Mouse (Mus musculus) granulocyte monocyte progenitor cell, adult 5-6 weeks (primary cell): ENCODE results near the gene Pcbp2. TPM values are rescaled to one million over a fixed set of nuclear protein-coding genes. Genes with fewer than 3 reads are reported as not detected.
A peak's percentile ranks its signal among the peaks of the same experiment; 100 is the strongest.

Experiments used
- ATAC-seq: replicated peaks from 2 replicates; pipeline ENCODE4 v1.8.0; 2016; ENCODE audit warnings: mild to moderate bottlenecking, moderate TSS enrichment, inconsistent platforms; ENCODE audit not compliant: poor library complexity, severe bottlenecking
- total RNA-seq, 2 experiments: library from RNA; stranded (forward) in 1 of 2; stranded (reverse) in 1 of 2; fragments of 200-712, 200-1000 nt in 1 of 2; fragments of >200 nt in 1 of 2; fragmentation: Nextera tagmentation in 1 of 2; gene quantifications; 2 replicates each; pipeline ENCODE4 v1.2.3; 2014 to 2017

Pcbp2 gene
- total RNA-seq, 2 experiments from 2014 or later, result 213 to 731 TPM

DNA sequence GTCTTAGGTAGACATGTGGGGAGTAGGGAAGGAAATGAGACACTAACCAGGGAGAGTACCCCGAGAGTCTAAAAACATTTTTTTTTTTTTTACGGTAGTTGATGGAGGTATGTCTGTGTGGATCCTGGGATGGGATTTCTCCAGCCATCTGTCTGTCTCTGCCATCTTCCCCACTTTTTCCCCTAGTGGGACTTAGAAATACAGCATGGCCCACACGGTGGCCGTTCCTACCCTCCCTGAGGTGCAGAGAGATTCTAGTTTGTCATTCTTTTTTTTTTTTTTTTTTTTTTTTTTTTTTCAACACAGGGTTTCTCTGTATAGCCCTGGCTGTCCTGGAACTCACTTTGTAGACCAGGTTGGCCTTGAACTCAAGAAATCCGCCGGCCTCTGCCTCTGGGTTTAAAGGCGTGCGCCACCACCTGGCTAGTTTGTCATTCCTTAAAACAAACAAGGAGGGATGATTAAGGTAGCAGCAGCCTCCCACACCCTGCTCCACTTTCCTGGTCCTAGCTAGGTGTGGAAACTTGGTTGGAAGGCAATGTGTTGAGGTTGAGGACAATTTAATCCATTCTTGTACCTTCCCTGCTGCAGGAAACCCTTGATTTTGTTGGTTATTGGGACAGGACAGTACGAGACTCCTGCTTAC lies 8.8 kb upstream of the Pcbp2 start:
- no peak for ATAC-seq

DNA sequence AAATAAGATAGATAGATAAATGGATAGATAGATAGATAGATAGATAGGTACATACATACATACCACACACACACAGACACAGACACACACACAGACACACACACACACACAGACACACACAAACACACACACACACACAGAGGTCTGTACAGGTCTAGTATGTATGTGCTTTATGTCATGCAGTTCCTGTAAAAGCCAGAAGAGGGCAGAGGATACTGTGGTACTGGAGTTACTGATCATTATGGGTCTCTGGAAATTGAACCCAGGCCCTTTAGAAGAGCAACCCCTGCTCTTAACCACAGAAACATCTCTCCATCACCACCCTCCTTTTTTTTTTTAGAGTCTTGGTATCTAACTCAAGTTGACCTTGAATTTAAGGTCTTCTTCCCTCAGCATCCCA lies 6.7 kb upstream of the Pcbp2 start:
- 0 out of 2 replicates have a peak, but pooled peaks have one; percentile 38 for ATAC-seq

DNA sequence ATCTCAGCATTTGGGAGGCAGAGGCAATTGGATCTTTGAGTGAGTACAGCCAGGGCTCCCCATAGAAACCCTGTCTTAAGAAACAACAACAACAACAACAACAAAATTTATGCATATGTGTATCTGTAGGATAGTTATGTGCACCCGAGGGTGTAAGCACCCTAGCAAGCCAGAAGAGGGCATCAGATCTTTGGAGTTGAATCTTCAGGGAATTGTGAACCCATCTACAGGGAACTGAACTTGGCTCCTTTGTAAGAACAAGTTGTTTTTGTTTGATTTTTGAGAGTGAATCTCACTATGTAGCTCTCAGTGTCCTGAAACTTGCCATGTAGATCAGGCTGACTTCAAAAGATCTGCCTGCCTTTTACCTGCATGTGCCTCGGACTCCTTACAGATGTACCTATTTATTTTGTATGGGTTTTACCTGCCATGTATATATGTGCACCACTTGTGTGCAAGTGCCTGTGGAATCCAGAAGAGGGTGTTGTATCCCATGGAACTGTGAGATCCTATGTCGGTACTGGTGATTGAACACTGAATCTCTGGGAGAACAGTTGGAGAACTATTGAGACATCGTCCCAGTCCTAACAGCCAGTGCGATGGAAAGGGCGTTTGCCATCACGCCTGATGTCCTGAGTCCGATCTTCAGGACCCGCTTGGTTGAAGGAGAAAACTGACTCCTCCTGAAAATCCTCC lies 1.5 kb upstream of the Pcbp2 start:
- ATAC-seq, result no peak

DNA sequence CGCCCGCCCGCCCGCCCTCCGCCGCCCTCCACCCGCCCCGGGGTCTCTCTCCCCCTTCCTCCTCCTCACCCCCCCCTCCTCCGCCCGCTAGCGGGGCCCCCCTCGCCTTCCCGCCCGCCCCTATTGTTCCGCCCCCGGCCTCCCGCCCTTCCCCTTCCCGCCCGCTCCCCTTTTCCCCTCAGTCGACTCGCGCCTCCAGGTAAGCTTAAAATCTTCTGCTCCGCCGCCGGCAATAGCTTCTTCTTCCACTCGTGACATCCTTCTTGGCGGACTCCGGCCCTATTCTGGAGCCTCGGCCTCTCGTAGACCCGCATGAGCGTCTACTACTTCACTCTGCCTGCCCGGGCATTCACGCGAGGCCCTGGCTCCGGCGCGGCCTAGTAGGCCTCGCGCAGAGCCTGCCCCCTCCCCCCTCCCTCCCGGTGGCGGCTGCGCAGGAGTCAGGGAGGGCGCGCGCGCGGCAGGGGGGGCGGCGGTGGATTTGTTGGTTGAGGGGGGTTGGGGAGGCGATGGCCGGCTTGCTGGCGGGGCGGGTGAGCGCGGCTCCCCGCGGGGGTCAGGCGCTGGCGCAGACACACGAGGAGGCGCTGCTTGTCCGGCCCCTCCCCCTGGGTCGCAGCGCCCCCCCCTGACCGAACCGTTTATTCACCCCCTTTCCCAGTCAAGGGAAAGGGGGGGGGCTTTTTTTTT lies 411 bp downstream of the Pcbp2 start:
- peak; percentile 38 for ATAC-seq

DNA sequence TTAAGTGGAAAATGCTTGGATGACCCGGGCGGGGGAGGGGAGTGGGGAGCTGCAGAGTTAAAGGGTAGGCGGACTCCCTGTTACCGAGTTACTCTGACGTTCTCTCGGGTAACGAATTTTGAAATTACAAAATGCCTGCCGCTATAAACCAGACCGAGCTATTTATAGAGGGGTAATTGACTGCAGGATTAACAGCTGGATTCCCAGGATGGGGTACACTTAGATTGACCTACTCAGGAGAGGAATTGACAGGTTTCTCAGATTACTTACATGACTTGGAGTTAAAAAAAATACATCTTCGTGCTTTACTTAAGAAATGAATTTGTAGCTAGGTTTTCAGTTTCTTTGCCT lies 931 bp downstream of the Pcbp2 start:
- ATAC-seq, result no peak; the same call in 1 of the 2 replicates

DNA sequence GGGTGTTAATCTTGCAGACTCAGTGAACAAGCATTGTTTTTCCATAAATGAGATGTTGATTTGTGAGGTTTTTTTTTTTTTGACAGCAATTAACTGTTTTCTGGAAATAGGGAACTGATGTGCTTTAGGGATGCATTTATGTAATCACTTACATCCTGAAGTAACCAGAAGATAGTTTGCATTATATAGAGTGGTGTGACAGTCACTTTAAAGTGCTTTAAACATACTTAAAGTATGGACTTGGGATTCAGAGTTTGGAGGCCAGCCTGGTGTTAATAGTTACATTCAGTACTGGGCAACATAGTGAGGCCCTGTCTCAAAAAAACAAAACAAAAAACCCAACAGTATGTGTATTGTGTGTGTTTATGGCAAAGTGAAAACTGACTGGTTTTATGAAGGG lies 1.4 kb downstream of the Pcbp2 start:
- ATAC-seq, result no peak

DNA sequence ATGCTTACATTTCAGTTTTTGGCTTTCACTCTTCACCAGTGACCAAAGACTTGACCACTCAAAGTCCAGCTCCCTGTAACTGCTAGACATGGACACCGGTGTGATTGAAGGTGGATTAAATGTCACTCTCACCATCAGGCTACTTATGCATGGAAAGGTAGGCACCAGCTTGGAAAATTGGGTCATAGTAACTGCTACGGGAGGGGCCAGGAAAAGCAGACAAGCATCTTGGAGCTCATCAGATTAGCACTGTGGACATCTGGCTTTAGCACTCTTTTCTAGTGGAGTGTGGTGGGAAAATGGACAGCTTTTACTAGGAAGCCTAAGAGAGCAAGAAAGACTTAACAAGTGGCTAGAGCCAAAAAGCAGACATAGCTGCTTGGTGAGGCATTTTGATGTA lies 2.9 kb downstream of the Pcbp2 start:
- ATAC-seq, result no peak

DNA sequence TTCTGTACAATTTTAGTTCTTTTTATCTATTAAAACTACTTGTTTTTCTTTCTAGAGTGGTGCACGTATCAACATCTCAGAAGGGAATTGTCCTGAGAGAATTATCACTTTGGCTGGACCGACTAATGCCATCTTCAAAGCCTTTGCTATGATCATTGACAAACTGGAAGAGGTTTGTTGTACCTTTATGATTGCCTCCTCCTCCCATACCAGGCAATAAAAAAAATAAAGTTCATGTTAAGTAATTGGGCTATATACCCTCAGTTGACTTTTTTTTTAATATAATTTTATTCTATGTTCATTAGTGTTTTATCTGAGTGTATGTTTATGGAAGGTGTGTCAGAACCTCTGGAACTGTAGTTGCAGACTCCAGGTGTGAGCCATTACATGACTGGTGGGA lies 4.2 kb downstream of the Pcbp2 start:
- no peak for ATAC-seq

DNA sequence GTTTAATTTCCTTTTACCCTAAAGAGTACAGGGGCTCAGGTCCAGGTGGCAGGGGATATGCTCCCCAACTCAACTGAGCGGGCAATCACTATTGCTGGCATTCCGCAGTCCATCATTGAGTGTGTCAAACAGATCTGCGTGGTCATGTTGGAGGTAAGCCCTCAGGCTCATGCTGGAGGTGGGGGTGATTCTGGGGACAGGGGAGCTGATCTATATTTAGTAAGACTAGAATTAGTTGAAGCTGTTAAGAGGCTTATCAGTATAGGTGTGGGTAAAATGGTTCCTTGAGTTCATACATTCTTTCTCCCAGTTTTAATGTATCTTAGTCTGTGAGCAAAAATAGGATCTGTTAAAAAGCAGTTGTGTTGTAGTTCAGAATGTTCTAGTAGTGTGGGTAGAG lies 12.8 kb downstream of the Pcbp2 start:
- ATAC-seq, result no peak

DNA sequence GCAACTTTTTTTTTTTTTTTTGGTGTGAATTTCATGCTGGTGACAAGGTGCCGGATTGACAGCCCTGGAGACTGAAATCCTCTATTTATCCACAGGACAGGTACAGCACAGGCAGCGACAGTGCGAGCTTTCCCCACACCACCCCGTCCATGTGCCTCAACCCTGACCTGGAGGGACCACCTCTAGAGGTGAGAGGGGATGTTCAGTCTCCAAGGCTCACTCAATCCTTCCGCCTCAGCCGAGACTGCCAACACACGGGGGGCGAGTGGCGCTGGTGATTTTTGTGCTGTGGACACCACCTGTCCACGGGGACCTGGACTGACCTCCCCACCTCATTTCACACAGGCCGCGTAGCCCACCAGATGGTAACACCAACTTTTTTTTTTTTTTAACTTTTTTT lies 15.5 kb downstream of the Pcbp2 start:
- ATAC-seq, result no peak

DNA sequence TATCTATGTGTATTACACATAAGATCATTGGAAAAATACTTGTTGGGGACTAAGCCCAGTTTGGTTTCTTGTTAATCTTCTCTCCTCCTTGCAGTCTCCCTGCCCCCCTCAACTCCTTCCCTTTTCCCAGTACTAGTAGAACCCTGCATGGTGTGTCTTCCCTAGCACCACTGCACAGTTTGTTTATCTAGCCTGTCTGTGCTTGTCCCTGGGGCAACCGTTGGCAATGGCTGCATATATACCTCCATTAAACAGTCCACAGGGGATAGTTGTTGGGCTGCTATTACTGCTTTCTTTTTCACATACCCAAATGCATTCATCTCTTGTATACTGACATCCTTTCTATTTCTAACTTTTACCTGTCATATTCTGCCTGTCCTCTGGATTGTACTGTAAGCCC lies 17.3 kb downstream of the Pcbp2 start:
- ATAC-seq, result no peak

DNA sequence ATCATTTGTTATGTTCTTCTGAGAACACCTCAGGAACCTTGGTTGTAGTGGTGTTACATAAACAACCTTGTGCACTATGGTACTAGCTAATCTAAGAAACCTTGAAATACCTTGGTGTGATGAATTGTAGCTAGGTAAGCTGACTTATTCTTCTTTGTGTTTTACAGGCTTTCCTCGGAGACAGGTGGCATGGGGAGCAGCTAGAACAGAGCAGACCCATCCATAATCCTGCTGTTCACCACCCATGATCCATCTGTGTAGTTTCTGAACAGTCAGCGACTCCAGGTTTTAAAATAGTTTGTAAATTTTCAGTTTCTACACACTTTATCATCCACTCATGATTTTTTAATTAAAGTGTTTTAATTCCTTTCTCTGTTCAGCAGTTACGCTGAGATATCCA lies 28.0 kb downstream of the Pcbp2 start:
- ATAC-seq, result no peak

DNA sequence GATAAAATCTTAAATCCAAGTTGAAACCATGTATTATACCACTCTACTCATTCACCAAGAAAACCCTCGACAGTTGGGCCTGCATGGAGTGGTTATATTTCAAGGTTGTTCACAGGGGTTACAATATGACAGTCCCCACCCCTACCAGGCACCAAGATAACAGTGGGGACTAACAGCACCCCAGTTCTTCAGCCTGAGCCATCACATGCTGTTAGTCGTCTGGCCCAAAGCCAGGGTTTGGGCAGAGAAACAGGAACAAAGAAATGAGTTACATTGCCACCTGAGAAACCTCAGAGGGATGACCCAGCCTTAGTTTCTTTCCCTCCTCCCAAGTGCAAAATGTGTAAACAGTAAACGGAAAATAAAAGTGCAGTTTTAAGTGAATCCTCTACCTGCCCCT lies 29.0 kb downstream of the Pcbp2 start:
- peak; percentile 27 for ATAC-seq

DNA sequence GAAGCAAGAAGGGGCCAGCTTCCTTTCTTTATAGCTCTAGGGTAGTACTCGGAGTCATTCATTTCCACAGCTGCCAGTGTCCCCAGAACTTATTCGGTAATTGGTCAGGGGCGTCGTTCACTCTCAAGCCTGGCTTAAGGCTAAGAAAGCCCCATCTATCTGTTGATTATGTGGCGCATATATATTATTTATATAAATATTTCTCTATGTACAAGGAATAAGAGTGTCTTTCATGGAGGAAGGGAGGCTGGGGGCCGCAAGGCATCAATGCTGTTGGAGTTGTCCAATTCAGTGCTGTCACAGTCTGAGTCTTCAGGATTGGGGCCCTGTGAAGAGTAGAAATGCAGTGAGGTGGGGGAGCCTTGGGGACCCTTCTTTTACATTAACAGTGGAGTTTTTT lies 29.5 kb downstream of the Pcbp2 start:
- ATAC-seq, result no peak

DNA sequence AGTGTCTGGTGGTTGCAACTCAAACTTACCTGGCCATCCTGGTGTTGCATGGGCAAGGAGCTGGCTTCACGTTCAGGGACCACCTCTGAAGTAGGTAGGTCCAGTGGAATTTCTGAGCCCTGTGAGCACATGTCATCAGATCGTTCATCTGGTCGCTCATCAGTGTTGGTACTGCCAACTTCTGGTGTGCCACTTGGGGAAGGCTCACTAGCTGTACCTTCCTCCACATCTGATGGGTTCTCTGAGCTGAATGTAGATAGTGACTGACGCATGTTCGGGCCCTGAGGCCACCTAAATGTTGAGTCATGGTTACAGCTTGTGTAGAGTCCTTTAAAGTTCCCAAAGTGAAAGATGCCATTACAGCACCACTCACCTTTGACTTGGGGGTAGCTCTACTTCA lies 30.1 kb downstream of the Pcbp2 start:
- ATAC-seq, result no peak

DNA sequence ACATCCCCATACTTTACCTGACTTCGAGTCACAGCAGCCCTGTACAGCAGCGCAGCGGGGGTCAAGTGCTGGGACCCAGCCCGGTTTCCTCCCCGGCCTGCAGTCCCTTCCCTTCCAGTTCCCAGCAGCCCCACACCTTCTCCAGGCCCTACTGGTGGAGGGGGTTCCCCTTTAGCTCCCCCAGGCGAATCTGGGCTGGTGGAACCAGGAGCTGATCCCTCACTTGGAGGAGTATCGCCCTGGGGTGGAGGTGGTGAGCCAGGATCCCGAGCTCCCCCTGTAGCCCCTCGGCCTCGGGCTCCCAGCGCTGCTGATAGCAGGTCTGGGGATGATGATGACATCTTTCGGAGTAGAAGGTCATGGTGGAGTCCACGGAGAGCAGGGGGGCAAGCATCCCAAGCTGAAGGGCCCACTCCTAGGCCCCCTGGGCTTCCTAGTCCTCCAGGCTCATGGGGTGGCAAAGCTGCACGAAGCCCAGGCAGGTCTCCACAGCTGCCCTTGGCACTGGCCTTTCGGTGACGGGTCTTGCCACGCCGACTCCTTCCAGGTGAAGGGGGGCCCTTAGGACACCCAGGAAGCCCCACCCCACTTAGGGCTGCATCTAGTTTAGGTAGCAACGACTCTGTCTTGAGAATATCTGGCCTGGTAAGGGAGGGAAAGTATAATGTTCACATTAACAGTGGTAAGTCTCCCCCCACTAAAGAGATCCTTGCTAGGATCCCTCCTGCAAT lies 30.9 kb downstream of the Pcbp2 start:
- no peak for ATAC-seq

DNA sequence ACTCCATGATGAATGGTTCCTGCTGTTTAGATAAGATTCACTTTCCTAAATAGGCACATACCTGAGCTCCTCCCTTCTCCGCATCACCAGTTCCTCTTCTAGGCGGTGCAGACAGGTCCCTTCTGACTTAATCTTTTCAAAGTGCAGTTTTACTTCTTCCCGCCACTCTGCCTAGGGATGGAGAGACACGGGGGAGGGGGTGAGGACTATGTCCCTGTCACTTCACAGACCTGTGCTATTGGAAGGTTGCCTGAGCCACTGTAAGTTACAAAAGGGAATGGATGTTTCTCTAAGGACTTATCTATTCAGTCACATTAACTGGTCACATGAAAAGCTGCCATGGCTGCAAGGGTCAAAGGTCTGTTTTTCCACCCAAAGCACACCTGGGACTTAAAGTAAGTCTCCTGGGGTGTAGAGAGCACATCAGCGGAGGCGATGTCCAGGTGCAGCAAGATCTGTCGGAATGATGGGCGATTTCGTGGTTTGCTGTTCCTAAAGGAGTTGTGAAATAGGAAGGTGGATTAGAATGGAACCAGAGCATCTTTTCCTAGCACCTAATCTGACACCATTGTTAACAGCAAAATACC lies 32.0 kb downstream of the Pcbp2 start:
- no peak for ATAC-seq

DNA sequence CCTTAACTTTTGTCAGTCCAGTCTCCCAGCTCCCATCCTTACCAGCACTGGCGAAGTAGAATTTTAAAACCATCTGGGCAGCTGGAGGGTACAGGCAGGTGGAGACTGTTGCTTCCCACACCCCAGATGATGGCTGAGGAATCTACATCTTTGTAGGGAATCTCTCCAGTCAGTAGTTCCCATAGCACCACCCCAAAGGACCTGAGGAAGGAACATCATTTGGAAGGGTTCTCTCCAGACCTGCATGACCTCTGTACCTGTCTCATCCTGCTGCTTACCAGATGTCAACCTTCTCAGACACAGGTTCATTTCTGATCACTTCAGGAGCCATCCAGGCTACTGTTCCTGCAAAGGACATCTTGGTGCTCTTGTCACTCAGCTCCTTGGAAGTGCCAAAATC lies 33.1 kb downstream of the Pcbp2 start, which contains the start of gene Gm10337:
Gene Gm10337 (plus strand): TSS at position 276 of the 400 bp plus-strand sequence.
- no peak for ATAC-seq

DNA sequence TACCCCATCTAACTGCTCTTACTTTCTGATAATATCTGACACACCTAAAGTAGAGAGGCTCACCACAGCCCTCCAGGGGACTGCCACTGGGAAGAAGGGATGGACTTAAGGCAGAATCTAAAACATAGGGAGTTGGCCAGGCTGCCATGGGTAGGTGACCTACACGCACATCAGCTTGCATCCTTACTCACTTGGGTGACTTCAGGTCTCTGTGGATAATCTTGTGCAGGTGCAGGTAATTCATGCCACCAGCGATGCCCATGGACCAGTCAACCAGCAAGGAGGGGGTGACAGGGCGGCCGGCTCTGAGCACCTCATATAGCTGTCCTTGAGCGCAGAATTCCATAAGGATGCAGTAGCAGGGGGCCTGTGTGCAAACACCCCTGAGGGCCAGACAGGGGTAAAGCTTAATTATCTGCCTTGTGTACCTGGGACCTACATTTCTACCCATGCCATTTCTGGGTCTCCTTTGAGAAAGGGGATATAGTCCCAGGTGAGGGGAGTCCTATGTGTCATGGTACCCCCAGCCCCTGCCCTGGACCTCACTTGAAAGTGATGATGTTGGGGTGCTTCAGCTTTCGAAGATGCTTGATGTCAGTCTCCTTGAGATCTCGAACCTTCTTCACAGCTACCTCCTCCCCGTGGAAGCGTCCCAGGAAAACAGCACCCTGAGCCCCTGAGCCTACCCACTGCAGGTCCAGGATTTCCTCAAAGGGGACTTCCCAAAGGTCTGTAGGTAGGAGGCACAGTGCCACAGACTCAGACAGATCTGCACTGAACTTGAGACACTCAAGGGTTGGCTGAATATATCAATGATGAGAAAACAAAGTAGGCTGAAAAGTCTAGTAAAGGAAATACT lies 33.8 kb downstream of the Pcbp2 start:
- ATAC-seq, result no peak
